Mouse (Mus musculus) left cerebral cortex, adult 9 months (tissue): ENCODE data around the gene Satb1.

Source experiments
- DNase-seq, 2 experiments: peaks; one replicate each; pipeline ENCODE4 v3.0.0; 2022; ENCODE audit warnings: low spot score in 2 of 2

The Satb1 gene

GRCm38 (mm10) chr17:51777813-51778212, 55.3 kb downstream of the Satb1 start:
- peak in 1 of 2 experiments; percentile 32 for DNase-seq

GRCm38 (mm10) chr17:51775070-51775881, 57.8 kb downstream of the Satb1 start:
- DNase-seq, result no peak

GRCm38 (mm10) chr17:51763600-51763999, 69.5 kb downstream of the Satb1 start:
- DNase-seq, result peak in 1 of 2 experiments; percentile 46

- no peak for DNase-seq
Observed at GRCm38 (mm10) chr17:51762503-51762902, 70.6 kb downstream of the Satb1 start.

GRCm38 (mm10) chr17:51760997-51761655, 72.0 kb downstream of the Satb1 start:
- DNase-seq, result no peak

GRCm38 (mm10) chr17:51760251-51760887, 72.7 kb downstream of the Satb1 start:
- no peak for DNase-seq

GRCm38 (mm10) chr17:51759509-51759908, 73.6 kb downstream of the Satb1 start:
- no peak for DNase-seq

GRCm38 (mm10) chr17:51752142-51752541, 80.9 kb downstream of the Satb1 start:
- no peak for DNase-seq

- DNase-seq, result no peak
Observed at GRCm38 (mm10) chr17:51747204-51747603, 85.9 kb downstream of the Satb1 start.

GRCm38 (mm10) chr17:51742502-51742901, 90.6 kb downstream of the Satb1 start:
- no peak for DNase-seq

- DNase-seq, result no peak
Observed at GRCm38 (mm10) chr17:51741126-51741525, 92.0 kb downstream of the Satb1 start.

- DNase-seq, result no peak
Observed at GRCm38 (mm10) chr17:51740246-51740645, 92.8 kb downstream of the Satb1 start.

GRCm38 (mm10) chr17:51724486-51724885, 108.6 kb downstream of the Satb1 start:
- DNase-seq, result no peak

- DNase-seq, result no peak
Observed at GRCm38 (mm10) chr17:51695711-51696110, 137.4 kb downstream of the Satb1 start.

GRCm38 (mm10) chr17:51695271-51695670, 137.8 kb downstream of the Satb1 start:
- no peak for DNase-seq

GRCm38 (mm10) chr17:51690526-51690925, 142.6 kb downstream of the Satb1 start:
- DNase-seq, result no peak

GRCm38 (mm10) chr17:51687226-51687625, 145.9 kb downstream of the Satb1 start:
- DNase-seq, result no peak
